Mouse (Mus musculus) C2C12 (cell line): Measurements from ENCODE around the gene Derl3.

Source experiments
- CEBPB ChIP-seq: IDR thresholded peaks from one replicate; pipeline ENCODE4 v1.6.1; 2011; ENCODE audit warnings: low read depth, mild to moderate bottlenecking, control low read depth, moderate library complexity
- CTCF ChIP-seq: IDR thresholded peaks from one replicate; pipeline ENCODE4 v1.5.1; 2011; ENCODE audit not compliant: control insufficient read depth, insufficient read depth, insufficient read length
- FOSL1 ChIP-seq: IDR thresholded peaks from one replicate; pipeline ENCODE4 v1.8.0; 2011; ENCODE audit warnings: mild to moderate bottlenecking, low read length; ENCODE audit not compliant: poor library complexity, insufficient read depth, severe bottlenecking
- MAX ChIP-seq: IDR thresholded peaks from one replicate; pipeline ENCODE4 v1.6.1; 2011; ENCODE audit warnings: mild to moderate bottlenecking, control low read depth
- MYOD1 ChIP-seq: IDR thresholded peaks from one replicate; pipeline ENCODE4 v1.6.1; 2011; ENCODE audit warnings: low read depth; ENCODE audit not compliant: control insufficient read depth, insufficient read length
- MYOG ChIP-seq: IDR thresholded peaks from one replicate; pipeline ENCODE4 v1.6.1; 2011; ENCODE audit not compliant: control insufficient read depth, insufficient read length; ENCODE audit errors: extremely low read depth

DNA sequence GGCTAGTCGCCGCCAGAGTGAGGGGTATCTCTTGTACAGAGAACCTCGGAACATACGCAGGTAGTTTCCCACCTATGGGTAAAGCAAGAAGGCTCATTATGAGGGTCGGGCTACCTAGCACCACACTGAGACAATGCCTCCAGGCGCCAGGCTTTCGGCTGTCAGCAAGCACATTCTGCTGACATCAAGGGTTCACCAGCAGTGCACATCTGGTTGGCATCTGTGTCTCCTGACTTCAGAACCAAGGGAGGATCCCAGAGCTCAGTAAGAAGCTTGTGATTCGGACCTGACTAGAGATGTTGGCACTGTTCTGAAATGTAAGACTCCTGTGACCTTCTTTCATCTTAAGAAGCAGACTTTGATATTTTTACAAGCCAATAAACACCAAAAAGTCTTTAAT lies 23.6 kb downstream of the Derl3 start:
- no peak for TF ChIP-seq CTCF
- TF ChIP-seq FOSL1 = no peak
- TF ChIP-seq MYOG = no peak
- no peak for TF ChIP-seq MAX
- TF ChIP-seq MYOD1 = no peak
- no peak for TF ChIP-seq CEBPB
